In genomic region chr3:100678951-100679570, GRCm38 (mm10) we compare ENCODE assay signal across 13 mouse cellular contexts.
"Had no signal": no experiment of that assay in that cellular context is flagged by ENCODE, and none has a peak within 500 bp of the region (broad histone marks: within the 10 kb centered on the region; RNA-seq: fewer than 3 reads in every experiment).

No protein-coding gene starts in this region.

- H3K9me3 ChIP-seq: limb, embryonic 15.5 days; liver, embryonic 12.5 days; midbrain, embryonic 10.5 days had no signal

- H3K36me3 ChIP-seq: limb, embryonic 15.5 days; liver, embryonic 12.5 days; neural tube, embryonic 12.5 days had no signal

- H3K27me3 ChIP-seq: limb, embryonic 15.5 days; liver, embryonic 12.5 days; neural tube, embryonic 12.5 days had no signal

- H3K27ac ChIP-seq: limb, embryonic 15.5 days; liver, embryonic 12.5 days; macrophage; midbrain, embryonic 10.5 days; neural tube, embryonic 12.5 days had no signal

- ATAC-seq: liver, embryonic 12.5 days had no signal

- H3K4me3 ChIP-seq: limb, embryonic 15.5 days; liver, embryonic 12.5 days; midbrain, embryonic 10.5 days; neural tube, embryonic 12.5 days had no signal

- DNase-seq: kidney, postnatal 25 days; lung, embryonic 14.5 days; lung, postnatal 10 days; midbrain, embryonic 14.5 days; right cerebral cortex, postnatal 4 days; spleen, adult 18-20 months; thymus, adult 18-20 months; thymus, postnatal 14 days had no signal
